Mouse (Mus musculus) cerebellum, adult 2 months (tissue): Measurements from ENCODE around the gene Crybg2. TPM values are rescaled to one million over a fixed set of nuclear protein-coding genes. Genes with fewer than 3 reads are reported as not detected.

Experiments
- DNase-seq, 2 experiments: peaks; one replicate each; pipeline ENCODE4 v3.0.0; 2021
- H3K27ac ChIP-seq: fragments of 200-500 bp; 2 replicates; pipeline ENCODE4 v1.5.1; 2012; ENCODE audit warnings: low read length, control low read depth, inconsistent platforms; ENCODE audit not compliant: insufficient read depth
- H3K27me3 ChIP-seq: fragments of 200-500 bp; 2 replicates; pipeline ENCODE4 v1.6.1; 2012; ENCODE audit warnings: inconsistent platforms, mild to moderate bottlenecking, low read length, moderate library complexity; ENCODE audit not compliant: control insufficient read depth, insufficient read depth
- H3K4me1 ChIP-seq: fragments of 200-500 bp; 2 replicates; pipeline ENCODE4 v1.6.1; 2011; ENCODE audit warnings: low read length; ENCODE audit not compliant: control insufficient read depth, insufficient read depth
- H3K4me3 ChIP-seq: fragments of 200-500 bp; replicated peaks from 2 replicates; pipeline ENCODE3; 2011; ENCODE audit warnings: mild to moderate bottlenecking, low read depth, low read length, control low read depth; ENCODE audit not compliant: insufficient read depth
- CTCF ChIP-seq: fragments of 200-500 bp; IDR thresholded peaks from 2 replicates; pipeline ENCODE4 v1.5.1; 2011; ENCODE audit warnings: low read depth, mild to moderate bottlenecking, control low read depth, low read length, moderate library complexity, borderline replicate concordance; ENCODE audit not compliant: insufficient read depth
- POLR2A ChIP-seq: fragments of 200-500 bp; IDR thresholded peaks from 2 replicates; pipeline ENCODE4 v1.6.1; 2011; ENCODE audit warnings: low read length, control low read depth, borderline replicate concordance; ENCODE audit not compliant: insufficient read depth
- WGBS: fragments of 180-500 bp; shearing (Covaris S2); methylation state at CpG from one replicate; pipeline ENCODE4 v1.1.7; 2018; 5-methylcytosine and 5-hydroxymethylcytosine counted together
- polyA plus RNA-seq: library from polyadenylated mRNA; depleted of rRNA; stranded (reverse); fragments of >200 nt; gene quantifications from 2 replicates; pipeline ENCODE4 v1.2.3, GENCODE M21; 2012

The Crybg2 gene
- polyA plus RNA-seq, 1 experiment, result 0.65 TPM

DNA sequence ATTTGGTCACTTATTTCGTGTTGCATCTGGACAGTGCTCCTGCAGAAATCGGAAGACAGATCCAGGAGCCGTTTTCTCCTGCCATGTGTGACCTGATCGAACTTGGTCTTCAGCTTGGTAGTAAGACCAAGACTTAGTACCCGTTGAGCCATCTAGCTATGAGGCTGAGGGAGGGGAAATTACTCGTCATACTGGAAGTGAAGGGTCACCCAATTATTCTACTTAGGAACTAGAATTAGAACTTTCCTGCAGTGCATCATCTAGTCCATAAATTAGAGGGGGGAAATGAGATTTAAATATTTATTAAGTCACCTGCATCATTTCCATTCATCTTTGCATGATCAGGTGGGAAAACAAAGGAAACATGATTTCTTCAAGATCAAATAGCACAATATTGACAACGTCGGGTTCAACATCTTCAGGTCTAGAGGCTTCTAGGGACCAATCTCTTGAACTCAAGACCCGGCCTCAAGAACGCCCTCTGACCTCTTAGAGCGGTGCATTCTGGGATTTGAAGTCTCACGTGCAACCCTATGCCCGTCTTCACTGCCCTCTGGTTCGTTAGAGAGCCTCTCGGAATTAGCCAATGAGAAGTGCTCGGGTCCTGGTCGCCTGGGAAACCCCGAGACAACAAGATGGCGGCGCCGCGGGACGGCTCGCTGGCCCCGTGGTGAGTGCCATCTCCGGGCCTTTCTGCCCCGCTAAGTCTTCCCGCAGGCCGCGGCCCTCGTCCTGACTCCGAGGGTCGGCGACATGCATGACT lies 41.5 kb downstream of the Crybg2 start, which contains the start of gene Ubxn11:
TSS of gene Ubxn11 (plus strand) at position 592 of the 763 bp plus-strand sequence.
- no peaks in the 10 kb centered on the region for H3K27me3 ChIP-seq
- no peaks in the 10 kb centered on the region for H3K4me1 ChIP-seq
- peak within 1 kb of the TSS; percentile 82 for H3K4me3 ChIP-seq
- 19% methylated on average over 34 of the region's 34 CpGs for WGBS
- no peak within 1 kb of the TSS for H3K27ac ChIP-seq
- DNase-seq, result peak; percentile 90 to 93
- TF ChIP-seq CTCF, result no peak
- no peak for TF ChIP-seq POLR2A

DNA sequence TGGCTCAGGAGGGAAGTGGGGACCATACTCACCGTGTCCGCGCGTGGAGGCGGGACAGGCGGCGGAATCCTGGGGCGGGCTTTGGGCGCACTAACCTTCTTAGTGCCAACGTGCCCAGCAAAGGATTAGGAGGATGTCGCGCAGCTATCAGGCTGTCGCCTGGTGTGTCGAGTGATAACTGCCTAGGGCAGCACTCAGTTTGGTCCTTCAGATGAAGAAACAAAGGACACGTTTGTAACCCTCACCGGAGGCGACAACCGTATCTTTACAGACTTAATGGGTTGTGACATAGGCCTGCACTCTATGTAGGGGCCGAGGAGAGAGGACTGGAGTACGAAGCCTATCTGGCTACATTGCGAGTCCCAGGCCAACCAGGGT lies 42.1 kb downstream of the Crybg2 start:
- TF ChIP-seq POLR2A, result no peak
- TF ChIP-seq CTCF, result no peak
- Histone ChIP-seq H3K4me3 (peak overlapping the region; percentile 82), H3K27me3 (no peaks in the 10 kb centered on the region), H3K27ac (no peak overlapping the region), H3K4me1 (no peaks in the 10 kb centered on the region)
- DNase-seq, result no peak
- 3% methylated on average over 21 of the region's 21 CpGs for WGBS

DNA sequence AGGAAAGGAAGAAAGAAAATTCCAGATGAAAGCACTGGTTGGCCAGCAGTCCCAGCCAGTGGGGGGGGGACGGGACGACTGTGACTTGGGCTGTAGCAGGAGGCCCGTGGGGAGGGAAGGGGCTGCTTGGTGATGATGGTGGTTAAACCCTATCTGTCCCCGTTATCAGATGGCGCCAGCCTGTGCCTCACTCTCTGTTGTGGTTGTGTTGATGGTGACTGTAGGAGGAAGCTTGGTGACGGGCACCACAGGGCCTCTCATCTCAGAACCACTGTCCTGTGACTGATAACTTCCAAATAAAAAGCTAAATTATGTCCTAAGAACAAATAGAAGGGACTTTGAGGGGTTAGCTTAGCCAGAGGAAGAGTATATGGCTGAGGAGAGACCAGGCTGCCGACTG lies 45.5 kb downstream of the Crybg2 start:
- Histone ChIP-seq H3K27me3 (no peaks in the 10 kb centered on the region), H3K27ac (no peak overlapping the region), H3K4me3 (no peak overlapping the region), H3K4me1 (no peaks in the 10 kb centered on the region)
- no peak for DNase-seq
- TF ChIP-seq POLR2A (no peak), CTCF (no peak)
- 68% methylated on average over 7 of the region's 7 CpGs for WGBS

DNA sequence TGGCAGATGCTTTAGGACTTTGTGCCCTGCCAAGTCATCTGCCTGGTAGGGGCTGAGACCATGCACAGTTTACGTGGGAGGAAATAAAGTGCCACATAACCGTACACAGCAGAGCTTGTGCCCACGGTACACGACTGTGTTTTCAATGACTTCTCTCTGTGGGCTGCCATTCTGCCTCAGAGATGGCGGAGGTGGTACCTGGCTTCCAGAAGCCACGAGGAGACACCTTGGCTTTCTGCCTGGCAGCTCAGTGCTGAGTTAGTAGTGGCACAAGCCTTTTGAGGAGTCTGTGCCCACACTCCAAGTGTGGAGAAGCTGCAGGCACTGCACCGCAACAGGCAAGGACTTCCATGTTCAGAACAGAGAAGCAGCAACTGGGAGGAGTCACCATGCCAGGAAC lies 47.1 kb downstream of the Crybg2 start:
- H3K4me3 ChIP-seq, result no peak overlapping the region
- TF ChIP-seq POLR2A (no peak), CTCF (no peak)
- WGBS, result 62% methylated on average over 7 of the region's 7 CpGs
- DNase-seq, result no peak
- no peaks in the 10 kb centered on the region for H3K4me1 ChIP-seq
- no peaks in the 10 kb centered on the region for H3K27me3 ChIP-seq
- no peak overlapping the region for H3K27ac ChIP-seq

DNA sequence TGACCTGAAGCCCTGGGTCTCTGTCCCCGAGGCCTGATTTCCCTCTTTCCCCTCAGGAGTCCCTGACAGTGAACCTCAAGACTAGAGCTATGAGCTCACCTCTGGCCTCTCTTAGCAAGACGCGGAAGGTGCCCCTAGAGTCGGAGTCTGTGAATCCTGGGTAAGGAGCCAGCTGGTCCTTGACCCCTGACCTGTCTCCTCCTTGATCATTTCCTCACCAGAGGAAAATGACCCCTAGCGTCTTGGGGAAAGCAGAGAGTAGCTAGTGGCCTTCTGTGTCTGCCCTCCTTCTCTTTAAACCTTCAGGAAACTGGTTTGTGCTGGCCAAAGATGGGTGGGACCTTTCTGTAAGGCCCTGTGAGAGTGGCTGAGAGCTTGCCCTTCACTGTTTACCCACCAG lies 47.6 kb downstream of the Crybg2 start:
- Histone ChIP-seq H3K27me3 (no peaks in the 10 kb centered on the region), H3K4me3 (no peak overlapping the region), H3K4me1 (no peaks in the 10 kb centered on the region), H3K27ac (no peak overlapping the region)
- no peak for DNase-seq
- WGBS, result 74% methylated on average over 5 of the region's 5 CpGs
- TF ChIP-seq CTCF, result no peak
- TF ChIP-seq POLR2A, result no peak

DNA sequence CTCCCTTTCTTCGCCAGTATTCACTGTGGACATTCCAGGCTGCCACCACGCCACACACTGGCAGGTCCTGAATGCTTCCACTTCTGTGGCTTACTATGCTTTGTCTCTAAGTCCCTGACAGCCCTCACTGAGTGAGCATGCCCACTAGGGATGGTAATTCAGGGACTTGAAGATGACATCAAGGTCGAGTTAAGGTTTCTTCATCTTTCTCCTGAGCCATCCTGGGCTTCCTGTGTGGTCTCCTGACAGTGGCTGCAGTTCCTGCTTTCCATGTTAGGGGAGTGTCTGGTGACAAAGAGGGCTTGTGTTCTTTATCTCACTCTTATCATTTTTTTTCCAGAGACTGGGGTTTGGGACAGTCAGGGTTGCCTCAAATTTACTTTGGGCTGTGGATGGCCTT lies 50.0 kb downstream of the Crybg2 start:
- Histone ChIP-seq H3K27ac (no peak overlapping the region), H3K27me3 (no peaks in the 10 kb centered on the region), H3K4me3 (no peak overlapping the region), H3K4me1 (no peaks in the 10 kb centered on the region)
- no peak for DNase-seq
- no peak for TF ChIP-seq CTCF
- TF ChIP-seq POLR2A, result no peak
- 55% methylated on average over 3 of the region's 3 CpGs for WGBS

DNA sequence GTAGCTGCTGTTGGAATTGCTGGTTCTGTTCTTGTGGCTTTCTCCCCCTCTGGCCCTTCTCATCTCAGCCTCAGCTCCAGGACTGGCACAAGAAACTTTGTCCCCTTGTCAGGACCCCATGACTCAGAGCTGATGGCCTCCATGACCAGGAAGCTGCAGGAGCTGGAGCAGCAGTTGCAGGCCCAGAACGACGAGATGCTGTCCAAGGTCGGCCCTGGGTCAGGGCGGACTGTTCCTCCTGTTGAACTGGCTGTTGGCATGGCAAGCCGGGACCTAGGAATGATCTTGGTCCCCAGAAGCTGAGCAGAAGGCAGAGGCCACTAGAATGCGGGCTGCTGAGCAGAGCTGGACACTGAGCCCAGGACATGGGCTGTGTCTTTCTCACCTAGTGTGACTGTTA lies 51.8 kb downstream of the Crybg2 start:
- H3K27ac ChIP-seq, result no peak overlapping the region
- WGBS, result 80% methylated on average over 6 of the region's 6 CpGs
- H3K4me1 ChIP-seq, result no peaks in the 10 kb centered on the region
- no peak overlapping the region for H3K4me3 ChIP-seq
- H3K27me3 ChIP-seq, result no peaks in the 10 kb centered on the region
- TF ChIP-seq CTCF (no peak), POLR2A (no peak)
- no peak for DNase-seq

DNA sequence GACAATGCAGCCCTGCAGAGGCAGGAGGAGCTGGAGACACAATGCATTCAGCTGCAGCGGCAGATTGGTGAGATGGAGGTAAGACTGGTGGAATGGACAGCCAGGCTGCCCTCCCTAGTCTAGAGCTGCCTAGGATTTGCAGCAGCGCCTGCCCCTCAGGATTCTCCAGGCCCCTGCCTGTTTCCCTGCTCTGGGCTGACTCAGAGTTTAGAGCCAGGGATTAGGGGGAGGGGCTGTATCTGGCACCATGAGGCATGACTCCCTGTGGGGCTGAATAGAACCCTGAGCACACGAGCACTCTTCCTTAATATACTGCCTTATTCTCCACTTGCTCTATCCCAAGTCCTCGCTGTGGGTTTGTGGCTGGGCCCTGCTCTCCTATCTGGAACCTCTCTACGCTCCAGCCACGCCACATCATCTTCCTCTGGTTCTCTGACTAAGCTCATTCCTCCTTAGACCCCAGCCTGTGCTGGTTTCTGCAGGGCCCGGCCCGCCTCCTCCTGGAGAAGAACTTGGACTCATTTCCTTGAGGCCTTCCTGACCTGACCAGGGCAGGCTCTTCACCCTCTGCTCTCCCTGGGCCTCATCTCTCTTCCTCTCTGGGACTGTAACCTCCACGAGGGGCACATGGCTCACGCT lies 52.9 kb downstream of the Crybg2 start:
- no peak for DNase-seq
- Histone ChIP-seq H3K4me3 (no peak overlapping the region), H3K27ac (no peak overlapping the region), H3K4me1 (no peaks in the 10 kb centered on the region), H3K27me3 (no peaks in the 10 kb centered on the region)
- TF ChIP-seq CTCF (no peak), POLR2A (no peak)
- WGBS, result 57% methylated on average over 10 of the region's 10 CpGs
